Mouse (Mus musculus): ENCODE measurements around the gene Nhlrc3.

DNA sequence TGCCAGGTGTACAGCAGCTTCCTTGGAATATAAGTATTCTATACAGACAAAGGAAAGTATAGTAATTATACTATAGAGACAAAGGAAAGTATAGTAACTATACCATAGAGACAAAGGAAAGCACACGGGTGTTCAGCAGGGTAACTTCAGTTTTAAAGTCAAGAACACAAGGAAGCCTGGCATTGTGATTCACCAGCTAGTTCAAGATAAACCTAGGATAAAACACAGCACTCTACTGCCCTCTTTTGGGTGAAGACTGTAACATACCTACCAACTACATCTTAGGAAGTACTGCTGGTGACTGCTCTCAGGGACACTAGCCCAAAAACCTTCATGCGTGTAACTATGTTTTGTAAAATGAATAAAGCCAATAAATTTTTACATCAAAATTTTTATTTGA lies 14.9 kb downstream of the Nhlrc3 start:
- TF ChIP-seq CTCF (conservative IDR thresholded peaks at IDR 0.05; ENCODE audit: low read length) (peak; percentile 49), NANOG (IDR thresholded peaks at IDR 0.05; ENCODE audit: borderline replicate concordance, low read length) (no peak)

Measured in E14TG2a.4 (cell line).